Mouse (Mus musculus) brain, embryonic 14.5 days (tissue): ENCODE measurements at regions not wholly inside any gene's neighbourhood (a gene's known extent, or its start where the extent isn't known, plus 50 kb on each side); places are given as distances from the start of the nearest gene placed in this dataset.

Experiments used
- CTCF ChIP-seq: fragments of 200-500 bp; IDR thresholded peaks from 2 replicates; pipeline ENCODE4 v1.5.1; 2012; ENCODE audit warnings: inconsistent platforms, mild to moderate bottlenecking, moderate library complexity, borderline replicate concordance; ENCODE audit not compliant: insufficient read depth, insufficient read length; ENCODE audit errors: extremely low read depth
- POLR2A ChIP-seq: fragments of 200-500 bp; IDR thresholded peaks from 2 replicates; pipeline ENCODE4 v1.6.1; 2012; ENCODE audit warnings: mild to moderate bottlenecking, inconsistent platforms, borderline replicate concordance; ENCODE audit not compliant: poor library complexity, insufficient read depth, insufficient read length, severe bottlenecking; ENCODE audit errors: extremely low read depth

- no peak for TF ChIP-seq CTCF
- TF ChIP-seq POLR2A = no peak
These were observed 55.8 kb upstream of the Zfhx3 start for GRCm38 (mm10) chr8:107886516-107887253.
